Mouse (Mus musculus): ENCODE measurements around the gene Stk39.

DNA sequence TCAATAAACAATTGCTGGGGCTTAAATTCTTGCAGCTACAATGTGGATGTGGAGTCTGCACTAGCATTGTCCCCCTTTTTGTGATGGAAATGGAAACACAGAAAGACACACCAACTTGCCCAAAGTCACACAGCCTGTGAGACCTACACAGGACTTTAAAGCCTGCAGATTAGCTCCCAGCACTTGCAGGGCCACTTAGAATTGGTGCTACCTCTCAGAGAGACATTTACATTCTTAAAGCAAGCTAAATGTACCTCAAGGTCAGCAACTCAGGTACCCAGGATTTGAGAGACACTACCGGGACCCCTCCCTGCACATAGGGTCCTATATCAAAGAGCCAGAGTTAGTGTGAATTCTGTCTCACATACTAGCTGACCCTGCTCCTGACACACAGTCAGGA lies 227.5 kb downstream of the Stk39 start:
- TF ChIP-seq CTCF (IDR thresholded peaks at IDR 0.05; ENCODE audit: low read depth) (no peak), EP300 (IDR thresholded peaks at IDR 0.05; ENCODE audit: low read depth) (no peak)

All from liver, embryonic 14.5 days (tissue).